Mouse (Mus musculus): Measurements from ENCODE around the gene Adamts17.

- TF ChIP-seq CTCF (IDR thresholded peaks at IDR 0.05 in 2 of 3, conservative IDR thresholded peaks at IDR 0.05 in 1 of 3; ENCODE audit: control insufficient read depth in 1 of 3, insufficient read depth in 1 of 3, low read depth in 2 of 3, low read length in 3 of 3, poor library complexity in 1 of 3, severe bottlenecking in 1 of 3) (no peak), HCFC1 (IDR thresholded peaks at IDR 0.05; ENCODE audit: low read depth, low read length) (no peak), CHD2 (IDR thresholded peaks at IDR 0.05; ENCODE audit: low read length) (no peak), EP300 (IDR thresholded peaks at IDR 0.05; ENCODE audit: low read depth in 1 of 2, low read length in 2 of 2) (no peak), POLR2A (IDR thresholded peaks at IDR 0.05; ENCODE audit: control insufficient read depth in 1 of 2, insufficient read depth in 1 of 2, low read depth in 1 of 2, low read length in 2 of 2, poor library complexity in 1 of 2) (no peak), TCF12 (IDR thresholded peaks at IDR 0.05; ENCODE audit: low read depth, low read length) (no peak), ELF1 (IDR thresholded peaks at IDR 0.05; ENCODE audit: low read depth, low read length) (no peak), NELFE (IDR thresholded peaks at IDR 0.05; ENCODE audit: low read depth, low read length) (no peak), BHLHE40 (IDR thresholded peaks at IDR 0.05; ENCODE audit: borderline replicate concordance, low read depth, low read length) (no peak), POLR2AphosphoS2 (IDR thresholded peaks at IDR 0.05; ENCODE audit: low read length) (no peak), CHD1 (IDR thresholded peaks at IDR 0.05; ENCODE audit: low read depth, low read length) (no peak)
These were observed 130.7 kb downstream of the Adamts17 start for GRCm38 (mm10) chr7:66970235-66970634.

All from MEL (cell line).